Mouse (Mus musculus): ENCODE data around the gene Lce1i. TPM values are rescaled to one million over a fixed set of nuclear protein-coding genes. Genes with fewer than 3 reads are reported as not detected.
"Not testable (repeated sequence)": the region's sequence is repeated elsewhere in the genome, so short reads cannot be mapped to it uniquely, and the experiment has no call there.

The Lce1i gene
- not detected for total RNA-seq (2021)

GRCm38 (mm10) chr3:92778799-92779198 is at the start of gene Lce1i:
Lce1i (minus strand) TSS chr3:92778899.
- no peak for DNase-seq (ENCODE audit: low spot score in 2 of 2)
- intact Hi-C loops (cut with DNase I) = no loop called here

GRCm38 (mm10) chr3:92827108-92827507 is 48.4 kb upstream of the Lce1i start, which contains the start of gene Kprp:
Kprp (minus strand) TSS chr3:92827247.
- intact Hi-C loops (cut with DNase I) = no loop called here
- DNase-seq (ENCODE audit: low spot score in 2 of 2) = no peak

GRCm38 (mm10) chr3:92825808-92826207 is 47.1 kb upstream of the Lce1i start:
- DNase-seq (ENCODE audit: low spot score in 2 of 2) = no peak
- intact Hi-C loops (cut with DNase I) = no loop called here

- intact Hi-C loops (cut with DNase I); DNase-seq (ENCODE audit: low spot score in 2 of 2): not testable (repeated sequence)
Observed at GRCm38 (mm10) chr3:92816036-92816435, 37.3 kb upstream of the Lce1i start.

GRCm38 (mm10) chr3:92815581-92815980 is 36.9 kb upstream of the Lce1i start:
- DNase-seq (ENCODE audit: low spot score in 2 of 2) = no peak
- intact Hi-C loops (cut with DNase I) = no loop called here

GRCm38 (mm10) chr3:92807791-92808190 is 29.1 kb upstream of the Lce1i start, which contains the start of gene Lce1k:
Lce1k (minus strand) TSS chr3:92807891.
- intact Hi-C loops (cut with DNase I) = no loop called here
- DNase-seq (ENCODE audit: low spot score in 2 of 2) = no peak

- no peak for DNase-seq (ENCODE audit: low spot score in 2 of 2)
- intact Hi-C loops (cut with DNase I) = no loop called here
Observed at GRCm38 (mm10) chr3:92790414-92790813, 11.7 kb upstream of the Lce1i start, which contains the start of gene Lce1j. Lce1j (minus strand) TSS chr3:92790514.

GRCm38 (mm10) chr3:92771573-92771972 is 7.1 kb downstream of the Lce1i start:
- intact Hi-C loops (cut with DNase I) = no loop called here
- no peak for DNase-seq (ENCODE audit: low spot score in 2 of 2)

GRCm38 (mm10) chr3:92764965-92765364 is 13.7 kb downstream of the Lce1i start, which contains the start of gene Lce1h:
Lce1h (minus strand) TSS chr3:92765065.
- DNase-seq (ENCODE audit: low spot score in 2 of 2) = no peak
- intact Hi-C loops (cut with DNase I) = no loop called here

GRCm38 (mm10) chr3:92753197-92753596 is 25.5 kb downstream of the Lce1i start:
- intact Hi-C loops (cut with DNase I) = loop anchor here (5.0 to 10.0 kb wide), 3 partner anchors 149 to 272 kb away; partner anchors contain the start of gene Lce3f
- DNase-seq (ENCODE audit: low spot score in 2 of 2) = no peak

GRCm38 (mm10) chr3:92752238-92752637 is 26.5 kb downstream of the Lce1i start, which contains the start of gene Lce1g:
Lce1g (minus strand) TSS chr3:92752338.
- intact Hi-C loops (cut with DNase I) = loop anchor here (5.0 to 10.0 kb wide), 3 partner anchors 150 to 273 kb away; partner anchors contain the start of gene Lce3f
- no peak for DNase-seq (ENCODE audit: low spot score in 2 of 2)

- DNase-seq (ENCODE audit: low spot score in 2 of 2) = no peak
- intact Hi-C loops (cut with DNase I) = no loop called here
Observed at GRCm38 (mm10) chr3:92738996-92739395, 39.7 kb downstream of the Lce1i start, which contains the start of gene Gm38119. Gm38119 (minus strand) TSS chr3:92739096.

Other genes starting within 250 kb of the Lce1i start
- gene 2310046K23Rik, start 244.4 kb downstream of the Lce1i start, total RNA-seq (2021) = not detected
- not detected for gene Ivl, start 205.2 kb downstream of the Lce1i start, total RNA-seq (2021)
- not detected for gene Smcp, start 189.9 kb downstream of the Lce1i start, total RNA-seq (2021)
- gene 2210017I01Rik, start 171.4 kb downstream of the Lce1i start, total RNA-seq (2021) = not detected
- not detected for gene Lce6a, start 157.2 kb downstream of the Lce1i start, total RNA-seq (2021)
- not detected for gene Lce1a1, start 130.6 kb downstream of the Lce1i start, total RNA-seq (2021)
- not detected for gene Lce1b, start 122.0 kb downstream of the Lce1i start, total RNA-seq (2021)
- not detected for gene Lce1a2, start 108.6 kb downstream of the Lce1i start, total RNA-seq (2021)
- not detected for gene Lce1c, start 99.7 kb downstream of the Lce1i start, total RNA-seq (2021)
- gene Lce1d, start 91.7 kb downstream of the Lce1i start, total RNA-seq (2021) = not detected
- not detected for gene Lce1e, start 69.8 kb downstream of the Lce1i start, total RNA-seq (2021)
- gene Lce1f, start 58.5 kb downstream of the Lce1i start, total RNA-seq (2021) = not detected
- gene Gm38119, start 39.8 kb downstream of the Lce1i start, total RNA-seq (2021) = not detected
- gene Lce1g, start 26.6 kb downstream of the Lce1i start, total RNA-seq (2021) = not detected
- not detected for gene Lce1h, start 13.8 kb downstream of the Lce1i start, total RNA-seq (2021)
- gene Lce1j, start 11.6 kb upstream of the Lce1i start, total RNA-seq (2021) = not detected
- gene Lce1k, start 29.0 kb upstream of the Lce1i start, total RNA-seq (2021) = not detected
- not detected for gene Kprp, start 48.3 kb upstream of the Lce1i start, total RNA-seq (2021)
- gene Lce1l, start 72.4 kb upstream of the Lce1i start, total RNA-seq (2021) = not detected
- gene 2310050C09Rik, start 91.3 kb upstream of the Lce1i start, total RNA-seq (2021) = not detected
- not detected for gene Lce3a, start 147.3 kb upstream of the Lce1i start, total RNA-seq (2021)
- gene Lce3b, start 154.1 kb upstream of the Lce1i start, total RNA-seq (2021) = not detected
- not detected for gene Lce3c, start 165.6 kb upstream of the Lce1i start, total RNA-seq (2021)
- gene Lce3d, start 178.5 kb upstream of the Lce1i start, total RNA-seq (2021) = not detected
- not detected for gene Lce3e, start 188.2 kb upstream of the Lce1i start, total RNA-seq (2021)
- not detected for gene Lce3f, start 213.3 kb upstream of the Lce1i start, total RNA-seq (2021)
- gene Crct1, start 236.8 kb upstream of the Lce1i start, total RNA-seq (2021) = not detected
- gene Lce1m, start 240.2 kb upstream of the Lce1i start, total RNA-seq (2021) = not detected

Data from left cerebral cortex, postnatal 36 days (tissue).